Mouse (Mus musculus): ENCODE results near the gene Kptn. TPM values are rescaled to one million over a fixed set of nuclear protein-coding genes. Genes with fewer than 3 reads are reported as not detected.

The Kptn gene
- polyA plus RNA-seq, 1 experiment from 2014 or later, result 38.7 TPM

DNA sequence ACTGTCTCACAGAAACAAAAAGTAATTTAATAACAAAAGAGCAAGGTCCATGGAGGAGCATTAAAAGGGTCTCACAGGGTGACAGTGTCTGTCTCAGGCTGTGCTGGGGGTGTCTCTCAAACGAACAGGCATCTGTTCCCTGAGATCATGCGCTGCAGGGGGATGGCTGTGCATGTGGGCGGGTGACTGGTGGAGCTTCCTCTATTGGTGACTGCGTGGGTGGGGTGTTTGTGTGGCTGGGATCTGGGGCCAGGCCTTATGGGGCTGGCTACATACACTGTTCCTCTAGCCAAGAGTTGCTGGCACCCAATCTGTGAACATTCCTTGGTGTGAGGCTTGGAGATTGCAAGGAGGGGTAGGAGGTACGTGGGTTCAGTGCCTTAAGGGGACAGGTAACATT, 29.5 kb downstream of the Kptn start:
- no peak overlapping the region for H3K9ac ChIP-seq
- no peaks in the 10 kb centered on the region for H3K4me1 ChIP-seq
- no peak overlapping the region for H3K4me2 ChIP-seq (replicated peaks)
- peaks cover 8% of the 10 kb centered on the region for H3K27me3 ChIP-seq
- no peak for ATAC-seq (ENCODE audit: insufficient number of reproducible peaks, insufficient read depth, low FRiP score, low TSS enrichment)
- WGBS, result 61% methylated on average over 5 of the region's 5 CpGs
- no peak overlapping the region for H3K4me3 ChIP-seq
- peaks cover 7% of the 10 kb centered on the region for H3K36me3 ChIP-seq
- H3K9me3 ChIP-seq, result no peaks in the 10 kb centered on the region
- no peak overlapping the region for H3K27ac ChIP-seq

DNA sequence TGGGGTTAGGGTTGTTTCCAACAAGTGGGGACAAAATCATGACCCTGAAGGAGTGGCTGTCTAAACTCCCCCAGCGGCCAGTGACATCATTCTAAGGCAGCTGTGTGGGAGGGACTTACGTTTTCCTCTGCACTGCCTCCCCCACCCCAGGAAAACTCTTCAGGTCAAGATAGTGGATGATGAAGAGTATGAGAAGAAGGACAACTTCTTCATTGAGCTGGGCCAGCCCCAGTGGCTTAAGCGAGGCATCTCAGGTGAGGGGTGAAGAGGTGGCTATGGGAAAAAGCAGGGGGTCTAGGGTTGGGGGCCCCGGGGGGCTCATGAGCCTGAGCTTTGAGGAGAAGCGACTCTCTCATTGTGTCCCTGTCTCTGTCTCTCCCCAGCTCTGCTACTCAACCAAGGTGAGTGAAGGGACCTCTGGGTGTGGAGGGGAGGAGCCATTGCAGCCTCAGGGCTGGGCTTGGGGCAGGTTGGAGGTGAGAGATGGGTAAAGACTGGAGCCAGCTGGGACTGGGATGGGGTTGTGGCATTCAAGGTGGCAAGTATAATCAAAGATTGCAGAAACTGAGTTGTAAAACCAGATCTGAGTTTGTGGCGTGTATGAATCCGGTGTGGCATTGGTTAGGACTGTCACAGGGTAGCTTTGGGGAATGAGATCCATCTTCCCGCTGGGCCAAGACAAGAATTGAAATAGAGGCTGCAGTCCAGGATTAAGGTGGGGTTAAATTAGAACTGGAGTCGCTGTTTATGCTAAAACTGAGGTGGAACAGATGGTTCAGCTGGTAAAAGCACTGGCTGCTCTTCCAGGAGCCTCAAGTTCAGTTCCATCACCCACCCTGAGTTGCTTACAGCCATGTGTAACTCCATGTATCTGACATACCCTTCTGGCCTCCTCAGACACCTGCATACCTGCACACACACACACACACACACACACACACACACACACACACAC, 30.8 kb downstream of the Kptn start:
- H3K4me2 ChIP-seq (replicated peaks), result no peak overlapping the region
- no peaks in the 10 kb centered on the region for H3K9me3 ChIP-seq
- 72% methylated on average over 9 of the region's 9 CpGs for WGBS
- no peaks in the 10 kb centered on the region; the same call in 1 of the 2 replicates for H3K36me3 ChIP-seq
- peaks cover 8% of the 10 kb centered on the region for H3K27me3 ChIP-seq
- H3K4me1 ChIP-seq, result no peaks in the 10 kb centered on the region
- H3K27ac ChIP-seq, result no peak overlapping the region
- H3K4me3 ChIP-seq, result no peak overlapping the region
- ATAC-seq (ENCODE audit: insufficient number of reproducible peaks, insufficient read depth, low FRiP score, low TSS enrichment), result no peak
- H3K9ac ChIP-seq, result no peak overlapping the region

DNA sequence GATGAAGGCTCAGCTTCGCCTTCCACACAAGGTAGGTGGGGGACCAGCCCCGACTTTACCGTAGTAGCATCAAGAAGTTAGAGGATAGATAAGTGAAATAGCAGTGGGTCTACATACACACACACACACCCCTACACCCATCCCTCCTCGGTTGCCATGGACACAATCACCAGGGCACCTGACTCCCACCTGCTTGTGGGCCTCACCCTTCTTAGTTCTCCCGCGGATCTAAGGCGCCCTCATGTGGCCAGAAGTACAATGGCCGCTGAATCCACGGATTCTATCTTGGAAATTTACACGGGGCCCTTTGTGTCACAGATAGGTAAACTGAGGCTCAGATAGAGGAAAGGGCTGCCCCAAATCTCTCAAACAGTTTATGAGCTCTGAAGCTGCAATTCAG, 33.8 kb downstream of the Kptn start:
- no peak overlapping the region for H3K27ac ChIP-seq
- no peak overlapping the region for H3K4me2 ChIP-seq (replicated peaks)
- H3K9me3 ChIP-seq, result no peaks in the 10 kb centered on the region
- H3K27me3 ChIP-seq, result peaks cover 15% of the 10 kb centered on the region
- ATAC-seq (ENCODE audit: insufficient number of reproducible peaks, insufficient read depth, low FRiP score, low TSS enrichment), result no peak
- H3K9ac ChIP-seq, result no peak overlapping the region
- H3K4me1 ChIP-seq, result no peaks in the 10 kb centered on the region
- H3K4me3 ChIP-seq, result no peak overlapping the region
- H3K36me3 ChIP-seq, result no peaks in the 10 kb centered on the region; the same call in 1 of the 2 replicates
- 21% methylated on average over 10 of the region's 10 CpGs for WGBS

DNA sequence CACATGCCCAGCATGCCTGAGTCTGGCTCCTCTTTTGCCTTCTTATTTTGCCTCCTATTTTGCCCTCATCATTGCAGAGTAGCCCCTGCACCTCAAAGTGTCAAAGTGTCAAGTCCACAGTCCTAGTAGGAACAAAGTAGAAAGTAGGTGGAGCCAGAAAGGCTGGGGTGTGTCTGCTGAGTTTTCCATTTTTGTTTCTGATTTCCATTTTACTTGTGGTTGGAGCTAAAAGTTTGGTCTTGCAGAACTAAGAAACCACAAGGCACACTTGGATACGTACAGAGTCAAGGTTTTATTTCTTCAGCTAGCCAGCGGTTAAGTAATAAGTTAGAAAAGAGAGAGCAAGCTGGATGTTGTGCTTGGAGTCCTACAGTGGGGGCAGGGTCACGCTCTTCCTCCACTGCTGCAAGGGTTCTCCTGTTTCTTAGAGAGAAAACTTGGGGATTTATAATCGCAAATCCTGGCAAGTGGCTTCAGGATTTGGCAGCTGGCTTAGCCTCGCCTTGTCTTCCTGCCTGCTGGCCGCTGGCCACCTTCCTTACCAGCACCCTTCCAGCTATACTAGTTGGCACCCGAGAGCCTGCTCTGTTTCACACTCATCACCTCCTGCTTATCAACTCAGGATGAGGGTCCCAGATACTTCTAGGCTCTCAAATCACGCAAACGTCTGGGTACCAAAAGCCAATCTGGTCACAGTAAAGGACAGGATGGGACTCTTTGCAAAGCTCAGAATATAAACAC, 35.6 kb downstream of the Kptn start:
- no peaks in the 10 kb centered on the region for H3K9me3 ChIP-seq
- H3K9ac ChIP-seq, result no peak overlapping the region
- H3K4me3 ChIP-seq, result no peak overlapping the region
- H3K27me3 ChIP-seq, result peaks cover 32% of the 10 kb centered on the region
- no peaks in the 10 kb centered on the region; the same call in 1 of the 2 replicates for H3K36me3 ChIP-seq
- H3K4me1 ChIP-seq, result no peaks in the 10 kb centered on the region
- no peak overlapping the region for H3K4me2 ChIP-seq (replicated peaks)
- no peak for ATAC-seq (ENCODE audit: insufficient number of reproducible peaks, insufficient read depth, low FRiP score, low TSS enrichment)
- H3K27ac ChIP-seq, result no peak overlapping the region
- WGBS, result 80% methylated on average over 9 of the region's 9 CpGs

DNA sequence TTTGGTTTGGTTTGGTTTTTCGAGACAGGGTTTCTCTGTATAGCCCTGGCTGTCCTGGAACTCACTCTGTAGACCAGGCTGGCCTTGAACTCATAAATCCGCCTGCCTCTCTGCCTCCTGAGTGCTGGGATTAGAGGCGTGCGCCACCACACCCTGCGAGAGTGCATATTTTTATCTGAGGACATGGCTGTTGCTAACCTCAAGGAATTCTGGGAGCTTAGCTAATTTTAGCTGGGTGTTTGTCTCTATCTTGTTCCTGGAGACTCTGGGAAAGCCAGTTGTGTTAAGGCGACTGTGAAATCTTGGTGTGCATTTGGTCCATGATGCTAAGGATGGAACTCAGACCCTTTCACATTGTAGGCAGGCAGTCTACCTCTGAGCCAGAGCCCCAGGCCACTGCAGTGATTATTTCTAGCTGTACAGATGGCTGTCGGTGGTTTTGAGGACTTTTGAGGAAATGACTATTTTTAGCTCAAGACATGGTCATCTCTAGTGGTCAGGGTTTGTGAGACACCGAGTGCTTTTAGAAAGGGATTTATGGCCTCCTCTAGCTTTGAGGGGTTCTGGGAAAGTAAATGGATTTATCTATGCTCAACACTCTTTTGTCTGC, 36.5 kb downstream of the Kptn start:
- ATAC-seq (ENCODE audit: insufficient number of reproducible peaks, insufficient read depth, low FRiP score, low TSS enrichment), result no peak
- H3K4me2 ChIP-seq (replicated peaks), result no peak overlapping the region
- H3K9me3 ChIP-seq, result no peaks in the 10 kb centered on the region
- H3K4me1 ChIP-seq, result no peaks in the 10 kb centered on the region
- H3K27ac ChIP-seq, result no peak overlapping the region
- peaks cover 35% of the 10 kb centered on the region for H3K27me3 ChIP-seq
- no peak overlapping the region for H3K4me3 ChIP-seq
- H3K9ac ChIP-seq, result no peak overlapping the region
- WGBS, result 79% methylated on average over 8 of the region's 8 CpGs
- H3K36me3 ChIP-seq, result no peaks in the 10 kb centered on the region; the same call in 1 of the 2 replicates

DNA sequence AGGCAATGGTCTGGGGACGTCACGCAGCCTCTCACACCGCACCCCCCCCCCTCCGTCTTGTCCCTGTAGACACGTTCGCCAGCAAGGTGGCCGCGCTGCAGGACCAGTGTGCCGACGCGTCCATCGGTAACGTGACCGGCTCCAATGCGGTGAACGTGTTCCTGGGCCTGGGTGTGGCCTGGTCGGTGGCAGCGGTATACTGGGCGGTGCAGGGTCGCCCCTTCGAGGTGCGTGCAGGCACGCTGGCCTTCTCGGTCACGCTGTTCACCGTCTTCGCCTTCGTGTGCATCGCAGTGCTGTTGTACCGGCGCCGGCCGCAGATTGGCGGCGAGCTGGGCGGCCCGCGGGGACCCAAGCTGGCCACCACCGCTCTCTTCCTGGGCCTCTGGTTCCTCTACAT, 39.0 kb downstream of the Kptn start:
- H3K27me3 ChIP-seq, result peaks cover 35% of the 10 kb centered on the region
- WGBS, result 10% methylated on average over 39 of the region's 39 CpGs
- peak overlapping the region; percentile 23 for H3K4me2 ChIP-seq (replicated peaks)
- no peaks in the 10 kb centered on the region for H3K9me3 ChIP-seq
- no peak overlapping the region for H3K27ac ChIP-seq
- no peak for ATAC-seq (ENCODE audit: insufficient number of reproducible peaks, insufficient read depth, low FRiP score, low TSS enrichment)
- no peaks in the 10 kb centered on the region; the same call in 1 of the 2 replicates for H3K36me3 ChIP-seq
- no peaks in the 10 kb centered on the region for H3K4me1 ChIP-seq
- peak overlapping the region; percentile 8; the same call in 1 of the 2 replicates for H3K4me3 ChIP-seq
- no peak overlapping the region for H3K9ac ChIP-seq

DNA sequence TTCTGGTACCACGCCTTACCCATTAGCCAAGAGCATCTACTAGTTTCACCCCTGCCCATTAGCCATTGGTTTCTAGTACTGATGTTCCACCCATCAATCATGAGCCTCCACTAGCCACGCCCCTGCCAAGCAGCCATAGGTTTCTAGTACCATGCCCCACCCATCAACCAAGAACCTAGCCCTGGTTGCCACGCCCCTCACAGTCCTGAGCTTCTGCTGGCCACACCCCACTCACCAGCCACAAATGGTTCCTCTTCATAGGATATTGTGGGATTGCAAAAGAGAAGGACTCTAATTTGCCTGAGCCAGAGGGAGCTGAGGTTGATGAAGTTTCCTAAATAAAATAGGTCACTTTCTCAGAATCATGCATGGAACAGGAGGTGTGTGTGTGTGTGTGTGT, 41.0 kb downstream of the Kptn start:
- Histone ChIP-seq H3K4me2 (replicated peaks) (no peak overlapping the region), H3K9ac (no peak overlapping the region), H3K27me3 (peaks cover 35% of the 10 kb centered on the region), H3K9me3 (no peaks in the 10 kb centered on the region), H3K27ac (no peak overlapping the region), H3K4me3 (no peak overlapping the region), H3K4me1 (no peaks in the 10 kb centered on the region), H3K36me3 (no peaks in the 10 kb centered on the region; the same call in 1 of the 2 replicates)
- no peak for ATAC-seq (ENCODE audit: insufficient number of reproducible peaks, insufficient read depth, low FRiP score, low TSS enrichment)
- whole genome bisulfite sequencing, result 69% methylated on average over 3 of the region's 3 CpGs

DNA sequence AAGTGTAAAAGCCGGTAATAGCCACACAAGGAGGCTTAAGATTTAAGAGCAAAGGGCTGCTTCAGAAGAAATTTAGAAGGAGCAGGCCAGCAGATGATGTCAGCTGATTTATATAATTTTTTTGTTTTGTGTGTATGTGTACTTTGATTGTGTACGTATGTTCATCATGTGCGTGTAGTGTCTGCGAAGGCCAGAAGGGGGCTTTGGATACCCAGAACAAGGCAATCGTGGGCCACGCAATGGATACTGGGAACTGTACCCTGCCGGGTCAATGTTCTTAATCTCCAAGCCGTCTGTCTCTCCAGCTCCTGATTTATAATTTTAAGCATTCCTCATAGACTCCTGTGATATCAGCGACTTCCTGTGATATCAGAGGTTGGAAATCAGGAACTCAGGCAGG, 41.6 kb downstream of the Kptn start:
- H3K4me1 ChIP-seq, result no peaks in the 10 kb centered on the region
- H3K4me2 ChIP-seq (replicated peaks), result no peak overlapping the region
- no peak overlapping the region for H3K9ac ChIP-seq
- WGBS, result 89% methylated on average over 9 of the region's 9 CpGs
- no peak overlapping the region for H3K27ac ChIP-seq
- H3K4me3 ChIP-seq, result no peak overlapping the region
- H3K9me3 ChIP-seq, result no peaks in the 10 kb centered on the region
- H3K36me3 ChIP-seq, result no peaks in the 10 kb centered on the region; the same call in 1 of the 2 replicates
- H3K27me3 ChIP-seq, result peaks cover 35% of the 10 kb centered on the region
- ATAC-seq (ENCODE audit: insufficient number of reproducible peaks, insufficient read depth, low FRiP score, low TSS enrichment), result no peak

DNA sequence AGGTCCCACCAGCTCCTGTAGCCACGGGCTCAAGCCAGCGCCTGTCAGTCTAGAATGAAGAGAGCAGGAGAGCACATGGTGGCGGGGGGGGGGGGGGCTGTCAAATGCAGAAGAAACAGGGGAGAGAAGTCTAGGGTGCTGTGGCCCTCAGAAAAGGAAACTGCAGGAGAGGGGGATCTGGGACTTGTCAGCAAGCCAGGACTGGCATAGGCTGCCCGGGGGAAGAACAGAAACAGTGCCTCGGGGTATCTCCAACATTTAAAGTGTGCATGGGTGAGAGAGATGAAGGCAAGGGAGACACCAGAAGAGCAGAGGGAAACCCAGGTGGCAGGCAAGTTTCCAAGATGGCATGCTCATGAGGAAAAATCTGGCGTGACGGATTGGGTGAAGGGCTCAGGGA, 42.3 kb downstream of the Kptn start:
- Histone ChIP-seq H3K27ac (no peak overlapping the region), H3K9me3 (no peaks in the 10 kb centered on the region), H3K27me3 (peaks cover 35% of the 10 kb centered on the region), H3K9ac (no peak overlapping the region), H3K4me1 (no peaks in the 10 kb centered on the region), H3K4me3 (no peak overlapping the region), H3K36me3 (no peaks in the 10 kb centered on the region; the same call in 1 of the 2 replicates), H3K4me2 (replicated peaks) (no peak overlapping the region)
- WGBS, result 81% methylated on average over 7 of the region's 7 CpGs
- no peak for ATAC-seq (ENCODE audit: insufficient number of reproducible peaks, insufficient read depth, low FRiP score, low TSS enrichment)

DNA sequence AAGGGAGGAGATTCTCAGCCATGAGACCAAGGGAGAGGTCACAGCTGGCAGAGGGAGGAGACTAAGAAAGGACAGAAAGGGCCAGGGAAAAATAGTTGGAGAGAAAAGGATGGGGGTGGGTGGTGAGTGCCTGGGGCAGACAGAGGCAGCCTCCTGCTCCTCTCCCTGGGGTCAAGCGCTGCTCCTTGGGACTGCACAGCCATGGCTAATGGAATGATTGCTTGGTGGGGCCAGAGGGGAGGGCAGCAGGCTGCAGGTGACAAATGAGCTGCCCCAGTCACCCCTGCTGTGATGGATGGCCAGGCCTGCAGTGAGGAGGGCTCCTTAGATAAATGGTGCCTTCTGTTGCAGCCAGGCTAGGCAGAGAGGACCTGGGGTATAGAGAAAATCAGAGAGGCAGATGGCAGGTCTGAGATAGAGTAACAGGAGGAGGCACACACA, 52.5 kb downstream of the Kptn start:
- peaks cover 5% of the 10 kb centered on the region; the same call in 1 of the 2 replicates for H3K27me3 ChIP-seq
- peaks cover 13% of the 10 kb centered on the region for H3K4me1 ChIP-seq
- H3K36me3 ChIP-seq, result no peaks in the 10 kb centered on the region
- H3K27ac ChIP-seq, result 0 out of 2 replicates have a peak overlapping the region, but pooled peaks have one; percentile 30
- 0% methylated on average over 1 of the region's 1 CpGs for WGBS
- H3K4me3 ChIP-seq, result no peak overlapping the region
- peaks cover 8% of the 10 kb centered on the region; the same call in 1 of the 2 replicates for H3K9me3 ChIP-seq
- no peak overlapping the region for H3K4me2 ChIP-seq (replicated peaks)
- no peak for ATAC-seq (ENCODE audit: insufficient number of reproducible peaks, insufficient read depth, low FRiP score, low TSS enrichment)
- 0 out of 2 replicates have a peak overlapping the region, but pooled peaks have one; percentile 27 for H3K9ac ChIP-seq

DNA sequence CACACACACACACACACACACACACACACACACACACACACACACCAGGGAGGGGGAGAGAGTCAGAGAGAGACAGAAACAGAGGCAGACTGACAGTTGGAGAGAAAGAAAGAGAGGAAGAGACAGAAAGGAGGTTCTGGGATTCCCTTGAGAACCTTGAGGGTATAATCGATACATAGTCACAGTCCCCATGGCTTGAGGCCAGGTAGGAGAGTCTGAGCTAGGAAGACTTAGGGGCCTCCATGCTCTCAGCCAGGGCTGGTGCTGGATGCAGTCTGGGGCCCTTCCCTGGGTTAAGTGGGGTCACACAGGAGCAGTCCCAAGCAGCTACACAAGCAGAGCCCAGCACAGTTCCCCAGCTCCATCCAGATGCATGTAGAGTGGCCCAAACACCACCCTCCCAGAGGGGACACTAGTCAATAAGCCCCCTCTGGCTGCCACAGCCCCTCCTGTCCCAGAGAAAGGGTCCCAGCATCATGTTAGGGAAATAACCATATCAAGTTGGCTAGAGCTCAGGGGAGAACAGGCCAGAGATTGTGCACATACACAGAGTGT, 53.0 kb downstream of the Kptn start:
- no peak overlapping the region for H3K4me2 ChIP-seq (replicated peaks)
- peaks cover 13% of the 10 kb centered on the region for H3K4me1 ChIP-seq
- WGBS, result 50% methylated on average over 1 of the region's 1 CpGs
- H3K27ac ChIP-seq, result 0 out of 2 replicates have a peak overlapping the region, but pooled peaks have one; percentile 30
- H3K36me3 ChIP-seq, result no peaks in the 10 kb centered on the region
- H3K9ac ChIP-seq, result 0 out of 2 replicates have a peak overlapping the region, but pooled peaks have one; percentile 27
- H3K27me3 ChIP-seq, result peaks cover 5% of the 10 kb centered on the region; the same call in 1 of the 2 replicates
- no peak for ATAC-seq (ENCODE audit: insufficient number of reproducible peaks, insufficient read depth, low FRiP score, low TSS enrichment)
- H3K4me3 ChIP-seq, result no peak overlapping the region
- peaks cover 5% of the 10 kb centered on the region; the same call in 1 of the 2 replicates for H3K9me3 ChIP-seq
